Comparison of ENCODE assay signal across 8 mouse cellular contexts in the genomic region with DNA sequence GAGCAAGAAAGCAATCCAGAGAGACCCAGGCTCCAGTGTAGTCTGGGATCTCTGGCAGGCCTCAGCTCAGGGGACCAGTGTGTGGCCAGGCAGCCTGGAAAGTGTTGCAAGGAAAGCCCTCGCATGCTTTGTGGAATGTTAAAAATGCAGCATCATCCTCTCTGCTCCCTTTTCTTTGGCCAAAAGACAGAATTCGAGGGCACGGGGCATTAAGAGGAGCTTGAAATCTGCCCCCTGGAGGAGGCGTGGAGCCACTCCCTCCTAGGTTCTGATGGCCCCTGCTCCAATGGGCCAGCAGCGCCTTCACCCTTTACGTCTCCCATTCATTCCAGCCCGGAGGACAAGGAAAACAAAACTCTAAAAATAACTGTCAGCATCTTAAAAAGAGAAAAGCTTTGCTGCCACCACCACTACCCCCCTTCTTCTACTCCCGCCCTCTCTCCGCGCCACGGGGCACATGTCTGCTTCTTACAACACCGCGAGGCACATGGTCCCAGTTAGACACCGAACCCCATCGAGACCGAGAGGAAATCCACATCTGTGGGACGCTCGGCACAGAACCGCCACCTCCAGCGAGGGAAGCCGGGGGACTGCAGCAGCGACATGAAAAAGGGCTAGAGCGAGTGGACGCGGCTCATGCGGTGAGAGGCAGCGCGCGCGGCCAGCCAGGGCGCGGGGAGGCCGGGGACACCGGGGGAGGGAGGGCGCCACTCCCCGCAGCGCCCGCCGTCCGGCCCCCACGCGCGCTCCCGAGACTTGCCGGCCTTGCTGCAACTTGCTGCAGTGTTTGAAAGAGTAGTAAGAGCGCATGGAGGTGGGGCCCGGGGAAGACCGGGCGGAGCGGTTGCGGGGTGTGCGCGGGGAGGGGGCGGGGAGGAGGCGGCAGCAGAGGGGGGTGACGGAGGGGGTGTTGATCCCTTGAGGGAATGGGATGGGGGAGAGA. TPM values are rescaled to one million over a fixed set of nuclear protein-coding genes. Genes with fewer than 3 reads are reported as not detected.
DNase-seq lines count a peak whose midpoint lies in the region; ATAC-seq and TF ChIP-seq lines count a peak whose summit lies in the region.

TSS of gene Ptchd4 (plus strand) at position 279 of the 943 bp plus-strand sequence.

- H3K4me1 ChIP-seq in embryonic facial prominence, embryonic 12.5 days, result peaks cover 4% of the 10 kb centered on the region; the same call in 1 of the 2 replicates
- H3K4me1 ChIP-seq in heart, postnatal 0 days (ENCODE audit: control insufficient read depth, insufficient read depth), result no peaks in the 10 kb centered on the region; the same call in 1 of the 2 replicates
- peaks cover 3% of the 10 kb centered on the region; the same call in 1 of the 2 replicates for H3K4me1 ChIP-seq in midbrain, embryonic 11.5 days (ENCODE audit: control insufficient read depth, insufficient read depth, low read length)
- H3K4me1 ChIP-seq in stomach, embryonic 14.5 days (ENCODE audit: control insufficient read depth, insufficient read depth, low read length), result no peaks in the 10 kb centered on the region

- no peaks in the 10 kb centered on the region for H3K36me3 ChIP-seq in embryonic facial prominence, embryonic 12.5 days
- H3K36me3 ChIP-seq in heart, postnatal 0 days (replicated peaks; ENCODE audit: control insufficient read depth, insufficient read depth, low read length), result no peaks in the 10 kb centered on the region
- H3K36me3 ChIP-seq in midbrain, embryonic 11.5 days (ENCODE audit: control insufficient read depth, insufficient read depth, low read length), result no peaks in the 10 kb centered on the region
- H3K36me3 ChIP-seq in stomach, embryonic 14.5 days (ENCODE audit: control insufficient read depth, insufficient read depth, low read length), result no peaks in the 10 kb centered on the region

- peak; percentile 30 for DNase-seq in ES-CJ7 (ENCODE audit: low read depth, low spot score)
- DNase-seq in adipocyte (ENCODE audit: low spot score), result peak; percentile 11
- peak; percentile 5 for DNase-seq in heart, postnatal 0 days (ENCODE audit: low spot score)
- peak; percentile 27 for DNase-seq in left cerebral cortex, adult 11 months (ENCODE audit: low spot score)
- DNase-seq in midbrain, embryonic 11.5 days (ENCODE audit: low spot score, missing footprints), result peak; percentile 95
- DNase-seq in natural killer cell, adult 2 months (ENCODE audit: low spot score in 2 of 2), result no peak

- H3K9me3 ChIP-seq in embryonic facial prominence, embryonic 12.5 days, result no peaks in the 10 kb centered on the region
- H3K9me3 ChIP-seq in heart, postnatal 0 days (replicated peaks; ENCODE audit: control insufficient read depth, low read length), result no peaks in the 10 kb centered on the region
- H3K9me3 ChIP-seq in midbrain, embryonic 11.5 days (ENCODE audit: control insufficient read depth, low read length), result no peaks in the 10 kb centered on the region
- H3K9me3 ChIP-seq in stomach, embryonic 14.5 days (ENCODE audit: control insufficient read depth, low read depth, low read length), result no peaks in the 10 kb centered on the region

- peaks cover 20% of the 10 kb centered on the region for H3K27me3 ChIP-seq in embryonic facial prominence, embryonic 12.5 days
- peaks cover 12% of the 10 kb centered on the region for H3K27me3 ChIP-seq in heart, postnatal 0 days (ENCODE audit: control insufficient read depth, insufficient read depth, low read length)
- no peaks in the 10 kb centered on the region for H3K27me3 ChIP-seq in midbrain, embryonic 11.5 days (ENCODE audit: control insufficient read depth, insufficient read depth, low read length)
- H3K27me3 ChIP-seq in stomach, embryonic 14.5 days (ENCODE audit: control insufficient read depth, insufficient read depth, low read length), result peaks cover 11% of the 10 kb centered on the region; the same call in 1 of the 2 replicates

- peak within 1 kb of the TSS; percentile 52 for H3K4me3 ChIP-seq in embryonic facial prominence, embryonic 12.5 days
- H3K4me3 ChIP-seq in heart, postnatal 0 days (ENCODE audit: low read depth, low read length), result peak within 1 kb of the TSS; percentile 51
- peak within 1 kb of the TSS; percentile 59 for H3K4me3 ChIP-seq in midbrain, embryonic 11.5 days (ENCODE audit: low read depth, low read length)
- H3K4me3 ChIP-seq in stomach, embryonic 14.5 days (ENCODE audit: low read depth, low read length), result peak within 1 kb of the TSS; percentile 46

- no peak for TF ChIP-seq EP300 in heart, postnatal 0 days (IDR thresholded peaks at IDR 0.05; ENCODE audit: low read depth)

- WGBS in embryonic facial prominence, embryonic 12.5 days, result under 1% methylated on average over 54 of the region's 56 CpGs
- under 1% methylated on average over 52 of the region's 56 CpGs for WGBS in heart, postnatal 0 days
- WGBS in midbrain, embryonic 11.5 days, result under 1% methylated on average over 56 of the region's 56 CpGs
- WGBS in stomach, embryonic 14.5 days, result under 1% methylated on average over 45 of the region's 56 CpGs

- no peak for TF ChIP-seq CTCF in heart, postnatal 0 days (IDR thresholded peaks at IDR 0.05; ENCODE audit: low read depth)

- no peak within 1 kb of the TSS for H3K27ac ChIP-seq in embryonic facial prominence, embryonic 12.5 days
- H3K27ac ChIP-seq in heart, postnatal 0 days (ENCODE audit: low read depth), result no peak within 1 kb of the TSS
- no peak within 1 kb of the TSS for H3K27ac ChIP-seq in midbrain, embryonic 11.5 days (ENCODE audit: low read depth, low read length)
- H3K27ac ChIP-seq in stomach, embryonic 14.5 days (ENCODE audit: low read length), result no peak within 1 kb of the TSS

- peak within 1 kb of the TSS; percentile 88 for H3K4me2 ChIP-seq in embryonic facial prominence, embryonic 12.5 days (replicated peaks)
- peak within 1 kb of the TSS; percentile 87 for H3K4me2 ChIP-seq in heart, postnatal 0 days (ENCODE audit: low read depth, low read length)
- H3K4me2 ChIP-seq in midbrain, embryonic 11.5 days, result peak within 1 kb of the TSS; percentile 62
- H3K4me2 ChIP-seq in stomach, embryonic 14.5 days (replicated peaks; ENCODE audit: low read depth, low read length), result peak within 1 kb of the TSS; percentile 94

- peak; percentile 89 for ATAC-seq in embryonic facial prominence, embryonic 12.5 days (ENCODE audit: insufficient number of reproducible peaks, insufficient read depth, low FRiP score, low TSS enrichment)
- ATAC-seq in heart, postnatal 0 days (ENCODE audit: insufficient read depth, low read depth), result peak; percentile 39
- ATAC-seq in midbrain, embryonic 11.5 days (ENCODE audit: low FRiP score), result peak; percentile 85
- peak; percentile 77 for ATAC-seq in stomach, embryonic 14.5 days (ENCODE audit: insufficient number of reproducible peaks, insufficient read depth, low FRiP score, low read depth)

- H3K9ac ChIP-seq in embryonic facial prominence, embryonic 12.5 days, result peak within 1 kb of the TSS; percentile 46
- H3K9ac ChIP-seq in heart, postnatal 0 days (replicated peaks; ENCODE audit: low read depth, low read length), result no peak within 1 kb of the TSS
- peak within 1 kb of the TSS; percentile 68 for H3K9ac ChIP-seq in midbrain, embryonic 11.5 days (ENCODE audit: low read length)
- H3K9ac ChIP-seq in stomach, embryonic 14.5 days (replicated peaks; ENCODE audit: low read depth, low read length), result peak within 1 kb of the TSS; percentile 33; the same call in 1 of the 2 replicates

RNA-seq across cellular contexts. Expression of gene Ptchd4, which starts in this region (rescaled TPM):
- 1.7 and 3.0 TPM in 2 replicates for polyA plus RNA-seq in embryonic facial prominence, embryonic 12.5 days (2016; fragmentation: Nextera tagmentation; extraction: Ambion mirVana)
- total RNA-seq in heart, postnatal 0 days (2014; rRNA removed; ENCODE audit: low replicate concordance), result 0.08 TPM in 1 of 2 replicates, not detected in the other
- not detected in 2 replicates for polyA plus RNA-seq in heart, postnatal 0 days (2015; fragmentation: Nextera tagmentation; extraction: Ambion mirVana)
- 2.1 and 2.3 TPM in 2 replicates for polyA plus RNA-seq in midbrain, embryonic 11.5 days (2014; fragmentation: Nextera tagmentation; extraction: Ambion mirVana)
- 0.45 and 0.83 TPM in 2 replicates for polyA plus RNA-seq in stomach, embryonic 14.5 days (2014; fragmentation: Nextera tagmentation; extraction: Ambion mirVana)

Comparison
In these comparisons a context has a peak if more than half of its experiments do, and no peak if none do; other contexts are left out.
1. Peak in DNase-seq, ATAC-seq, H3K4me3 ChIP-seq and H3K4me2 ChIP-seq in heart, postnatal 0 days; RNA of the gene not detected or under 1 TPM.
2. Peak in ATAC-seq, H3K4me3 ChIP-seq, H3K9ac ChIP-seq and H3K4me2 ChIP-seq in stomach, embryonic 14.5 days; RNA of the gene not detected or under 1 TPM.
3. DNase-seq: peak in ES-CJ7 (single experiment), adipocyte (single experiment), left cerebral cortex, adult 11 months (single experiment) and midbrain, embryonic 11.5 days (single experiment); none in natural killer cell, adult 2 months (0 of 2).
4. ATAC-seq: peak in every context shown above with its lines; median percentile 89 in embryonic facial prominence, embryonic 12.5 days; 85 in midbrain, embryonic 11.5 days; 77 in stomach, embryonic 14.5 days; 39 in heart, postnatal 0 days.
5. Peak in every context shown above with its lines, with median percentiles within 50 percentile points of each other: H3K4me2 ChIP-seq and H3K4me3 ChIP-seq.